Mouse (Mus musculus) lung, adult 2 months (tissue): ENCODE data around the gene Otop2. TPM values are rescaled to one million over a fixed set of nuclear protein-coding genes. Genes with fewer than 3 reads are reported as not detected.
A peak's percentile ranks its signal among the peaks of the same experiment; 100 is the strongest.

ENCODE experiments used
- DNase-seq: peaks from one replicate; pipeline ENCODE4 v3.0.0; 2022
- H3K4me1 ChIP-seq: fragments of 200-500 bp; 2 replicates; pipeline ENCODE4 v1.6.1; 2011; ENCODE audit warnings: low read length; ENCODE audit not compliant: control insufficient read depth, insufficient read depth
- H3K4me3 ChIP-seq: fragments of 200-500 bp; replicated peaks from 2 replicates; pipeline ENCODE3; 2011; ENCODE audit warnings: low read depth, mild to moderate bottlenecking, control low read depth, low read length; ENCODE audit errors: extremely low read depth
- CTCF ChIP-seq: fragments of 200-500 bp; IDR thresholded peaks from 2 replicates; pipeline ENCODE4 v1.5.1; 2011; ENCODE audit warnings: mild to moderate bottlenecking, low read length, control low read depth; ENCODE audit not compliant: insufficient read depth
- POLR2A ChIP-seq: fragments of 200-500 bp; IDR thresholded peaks from 2 replicates; pipeline ENCODE4 v1.6.1; 2011; ENCODE audit warnings: low read depth, mild to moderate bottlenecking, control low read depth, low read length, borderline replicate concordance; ENCODE audit errors: extremely low read depth
- WGBS: fragments of 180-500 bp; shearing (Covaris S2); methylation state at CpG from one replicate; pipeline ENCODE4 v1.1.7; 2018; 5-methylcytosine and 5-hydroxymethylcytosine counted together
- polyA plus RNA-seq: library from polyadenylated mRNA; depleted of rRNA; stranded (reverse); fragments of >200 nt; gene quantifications from 2 replicates; pipeline ENCODE4 v1.2.3, GENCODE M21; 2012

Gene Otop2
- polyA plus RNA-seq, 1 experiment: 8.3 TPM

- no peak for DNase-seq
- Histone ChIP-seq H3K4me3 (no peak overlapping the region), H3K4me1 (no peaks in the 10 kb centered on the region)
- TF ChIP-seq POLR2A (no peak), CTCF (no peak)
- WGBS: 30% methylated on average over 2 of the region's 2 CpGs
These were observed 7.3 kb downstream of the Otop2 start for GRCm38 (mm10) chr11:115314249-115314648.

GRCm38 (mm10) chr11:115317204-115317603 is 10.2 kb downstream of the Otop2 start:
- no peaks in the 10 kb centered on the region for H3K4me1 ChIP-seq
- DNase-seq: no peak
- WGBS: 61% methylated on average over 7 of the region's 7 CpGs
- H3K4me3 ChIP-seq: no peak overlapping the region
- TF ChIP-seq CTCF (no peak), POLR2A (no peak)

DNA sequence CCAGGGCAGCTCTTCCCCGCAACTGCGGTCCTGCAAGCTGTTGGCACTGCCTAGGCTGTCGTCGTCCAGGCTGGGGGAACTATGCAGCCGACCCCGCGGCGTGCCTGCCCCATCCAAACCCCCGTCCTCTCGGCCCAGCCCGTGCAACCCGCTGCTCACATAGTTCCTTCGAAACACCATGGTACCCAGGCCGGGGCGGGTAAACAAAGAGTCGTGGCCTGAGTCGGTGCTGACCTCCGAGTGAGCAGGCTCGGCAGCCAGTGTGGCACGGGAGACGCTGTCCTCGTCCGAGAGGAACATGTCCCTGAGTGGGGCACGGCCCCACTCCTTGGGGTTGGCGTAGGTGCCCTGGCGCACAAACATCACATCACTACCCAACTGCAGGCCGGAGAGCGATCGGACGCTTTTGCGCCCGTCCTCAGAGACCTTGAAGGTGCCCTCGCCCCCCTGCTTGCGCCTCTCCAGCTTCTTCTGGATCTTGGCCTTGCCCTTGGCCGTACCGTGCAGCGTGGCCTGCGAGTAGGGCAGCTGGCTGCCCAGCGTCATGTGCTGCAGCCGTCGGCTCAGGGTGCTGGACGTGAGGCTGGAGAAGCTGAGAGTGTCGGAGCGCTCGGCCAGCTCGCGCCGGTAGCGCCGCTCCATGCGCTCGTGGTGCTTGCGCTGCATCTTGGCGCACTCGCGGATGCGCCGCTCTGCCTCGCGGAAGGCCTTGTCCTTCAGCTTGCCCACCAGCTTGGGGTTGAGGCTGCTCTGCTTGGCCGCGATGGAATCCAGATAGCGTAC is 11.5 kb downstream of the Otop2 start:
- TF ChIP-seq CTCF (no peak), POLR2A (no peak)
- Histone ChIP-seq H3K4me1 (no peaks in the 10 kb centered on the region), H3K4me3 (no peak overlapping the region)
- no peak for DNase-seq
- WGBS: 6% methylated on average over 63 of the region's 63 CpGs

DNA sequence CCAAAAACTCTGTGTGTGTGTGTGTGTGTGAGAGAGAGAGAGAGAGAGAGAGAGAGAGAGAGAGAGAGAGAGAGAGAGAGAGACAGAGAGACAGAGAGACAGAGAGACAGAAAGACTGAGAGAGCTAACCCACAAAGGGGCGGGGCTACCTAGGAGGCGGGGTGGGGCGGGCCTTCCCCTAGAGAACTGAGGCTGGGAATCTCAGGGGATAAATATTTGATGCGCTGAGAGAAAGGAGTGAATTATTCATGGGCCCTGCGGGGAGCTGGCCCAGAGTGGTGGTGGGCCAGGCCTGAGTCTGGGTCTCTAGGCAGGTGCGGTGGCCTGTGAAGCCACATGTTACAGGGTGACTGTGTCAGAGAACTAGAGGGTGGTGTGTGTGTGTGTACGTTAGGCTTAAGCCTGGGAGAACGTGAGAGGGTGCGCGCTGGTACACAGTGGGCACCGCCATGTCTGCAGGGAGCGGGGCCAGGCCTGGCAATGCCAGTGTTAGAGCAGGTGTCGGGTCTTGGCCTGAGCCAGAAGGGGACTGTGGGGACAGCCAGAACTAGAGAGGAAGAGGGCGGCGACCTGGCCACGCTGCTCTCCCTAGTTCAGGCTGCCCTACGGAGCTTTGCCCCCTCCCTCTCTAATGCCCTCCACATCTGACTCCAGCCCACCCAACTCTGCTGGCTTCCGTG is 12.9 kb downstream of the Otop2 start:
- TF ChIP-seq POLR2A: no peak
- TF ChIP-seq CTCF: no peak
- 14% methylated on average over 18 of the region's 18 CpGs for WGBS
- Histone ChIP-seq H3K4me1 (no peaks in the 10 kb centered on the region), H3K4me3 (no peak overlapping the region)
- no peak for DNase-seq

DNA sequence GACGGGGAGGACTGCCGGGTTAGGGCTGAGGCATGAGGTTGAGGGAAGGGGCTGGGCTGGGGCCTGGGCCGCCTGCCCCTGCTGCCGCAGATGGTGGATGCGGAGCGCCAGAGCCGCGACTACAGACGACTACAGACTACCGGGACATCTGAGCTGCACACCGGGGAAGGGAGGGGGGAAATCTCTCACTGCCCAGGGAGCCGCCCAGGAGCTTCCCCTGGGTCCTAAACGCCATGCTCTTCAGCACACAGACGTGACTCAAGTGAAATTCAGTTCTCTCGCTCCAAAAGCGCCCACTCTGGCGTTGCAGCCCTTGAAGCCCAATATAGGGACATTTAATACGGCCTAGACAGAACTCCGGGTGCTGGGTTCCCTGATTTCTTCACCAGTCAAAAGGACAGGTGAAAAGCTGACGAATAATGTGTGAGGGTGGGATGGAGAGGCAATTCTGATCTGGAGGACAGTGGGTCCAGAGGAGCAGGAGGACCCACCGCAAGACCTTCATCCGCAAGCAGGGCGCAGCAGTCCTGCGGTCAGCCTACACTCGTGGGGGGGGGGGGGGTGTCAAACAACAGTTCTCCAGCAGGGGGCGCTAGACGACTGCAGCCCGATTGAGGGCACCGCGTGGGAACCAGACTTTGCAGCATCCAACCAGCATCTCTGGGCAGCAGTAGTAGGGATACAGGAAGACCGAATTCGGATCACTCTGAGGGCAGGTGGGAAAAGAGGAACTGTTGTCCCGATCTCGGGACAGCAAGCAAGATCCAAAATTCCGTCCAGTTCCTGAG is 15.1 kb downstream of the Otop2 start, which contains the start of gene Ush1g:
TSS of gene Ush1g (minus strand) at position 136 of the 788 bp plus-strand sequence.
- peak; percentile 46 for DNase-seq
- Histone ChIP-seq H3K4me3 (no peak within 1 kb of the TSS), H3K4me1 (no peaks in the 10 kb centered on the region)
- TF ChIP-seq POLR2A (no peak), CTCF (peak; percentile 67)
- WGBS: 5% methylated on average over 35 of the region's 35 CpGs

DNA sequence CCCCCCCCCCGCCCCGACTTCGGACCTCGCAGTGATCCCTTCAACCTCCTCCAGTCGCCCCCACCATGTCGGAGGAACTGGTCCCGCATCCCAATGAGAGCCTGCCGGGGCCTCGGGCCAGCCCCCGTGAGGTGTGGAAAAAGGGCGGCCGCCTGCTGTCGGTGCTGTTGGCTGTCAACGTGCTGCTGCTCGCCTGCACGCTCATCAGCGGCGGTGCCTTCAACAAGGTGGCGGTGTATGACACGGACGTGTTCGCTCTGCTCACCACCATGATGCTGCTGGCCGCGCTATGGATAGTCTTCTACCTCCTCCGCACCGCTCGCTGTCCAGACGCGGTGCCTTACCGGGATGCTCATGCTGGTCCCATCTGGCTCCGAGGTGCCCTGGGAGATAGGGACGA is 16.4 kb downstream of the Otop2 start:
- Histone ChIP-seq H3K4me3 (no peak overlapping the region), H3K4me1 (no peaks in the 10 kb centered on the region)
- DNase-seq: no peak
- WGBS: 13% methylated on average over 32 of the region's 32 CpGs
- no peak for TF ChIP-seq POLR2A
- no peak for TF ChIP-seq CTCF

- no peak for DNase-seq
- Histone ChIP-seq H3K4me1 (no peaks in the 10 kb centered on the region), H3K4me3 (no peak overlapping the region)
- WGBS: 51% methylated on average over 7 of the region's 7 CpGs
- TF ChIP-seq POLR2A: no peak
- TF ChIP-seq CTCF: no peak
These were observed 19.8 kb downstream of the Otop2 start for GRCm38 (mm10) chr11:115326730-115327129.

- no peaks in the 10 kb centered on the region for H3K4me1 ChIP-seq
- no peak overlapping the region for H3K4me3 ChIP-seq
- no peak for DNase-seq
- TF ChIP-seq POLR2A (no peak), CTCF (0 out of 2 replicates have a peak, but pooled peaks have one; percentile 8)
- 69% methylated on average over 15 of the region's 15 CpGs for WGBS
These were observed 22.4 kb downstream of the Otop2 start for GRCm38 (mm10) chr11:115329339-115329738.

GRCm38 (mm10) chr11:115334531-115334930 is 27.6 kb downstream of the Otop2 start, which contains the start of gene Otop3:
Otop3 (plus strand) TSS chr11:115334731.
- no peak for DNase-seq
- 3% methylated on average over 29 of the region's 29 CpGs for WGBS
- Histone ChIP-seq H3K4me3 (no peak within 1 kb of the TSS), H3K4me1 (no peaks in the 10 kb centered on the region)
- TF ChIP-seq CTCF (no peak), POLR2A (no peak)

DNA sequence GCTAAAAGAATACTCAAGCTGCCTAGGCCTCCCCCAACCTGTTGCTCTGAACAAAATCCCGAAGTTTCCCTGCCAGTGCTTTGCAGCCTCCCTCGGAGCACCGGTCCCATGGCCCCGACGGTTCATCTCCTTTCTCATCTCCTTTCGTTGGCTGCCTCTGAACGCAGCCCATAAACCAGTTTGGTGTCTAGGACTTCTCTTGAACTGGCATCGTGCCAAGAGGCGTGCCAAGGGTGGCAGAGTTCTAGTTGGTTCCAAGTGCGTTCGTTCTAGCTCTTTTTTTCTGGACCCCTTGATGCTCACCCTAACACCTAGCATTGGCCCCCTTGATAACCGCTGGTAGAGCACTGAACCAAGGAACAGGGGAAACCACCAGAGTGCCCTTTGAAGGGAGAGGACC is 28.3 kb downstream of the Otop2 start:
- no peaks in the 10 kb centered on the region for H3K4me1 ChIP-seq
- DNase-seq: peak; percentile 22
- H3K4me3 ChIP-seq: no peak overlapping the region
- 47% methylated on average over 12 of the region's 12 CpGs for WGBS
- no peak for TF ChIP-seq CTCF
